Mouse (Mus musculus) midbrain, postnatal 0 days (tissue): ENCODE measurements at regions not wholly inside any gene's neighbourhood (a gene's known extent, or its start where the extent isn't known, plus 50 kb on each side); places are given as distances from the start of the nearest gene placed in this dataset.

ENCODE experiments used
- ATAC-seq: fragments of 200-750 bp; cut with Nextera tagmentation; 2 replicates; pipeline ENCODE4 v1.8.0; 2017; ENCODE audit warnings: moderate number of reproducible peaks, mild to moderate bottlenecking, moderate TSS enrichment, moderate library complexity; ENCODE audit not compliant: low FRiP score
- DNase-seq: peaks from one replicate; pipeline ENCODE4 v3.0.0-alpha.2; 2015; ENCODE audit warnings: low spot score
- H3K27ac ChIP-seq: fragments of 300-500 bp; sonication (generic); 2 replicates; pipeline ENCODE4 v1.5.1; 2014; ENCODE audit warnings: low read depth, mild to moderate bottlenecking, low read length, mixed read lengths
- H3K27me3 ChIP-seq: fragments of 300-500 bp; sonication (generic); 2 replicates; pipeline ENCODE4 v1.6.1; 2014; ENCODE audit warnings: low read length, control low read depth, mixed read lengths; ENCODE audit not compliant: insufficient read depth
- H3K36me3 ChIP-seq: fragments of 300-500 bp; sonication (generic); 2 replicates; pipeline ENCODE4 v1.6.1; 2014; ENCODE audit warnings: low read length, control low read depth, mixed read lengths; ENCODE audit not compliant: insufficient read depth
- H3K4me1 ChIP-seq: fragments of 300-500 bp; sonication (generic); 2 replicates; pipeline ENCODE4 v1.6.1; 2014; ENCODE audit warnings: mild to moderate bottlenecking, control low read depth, antibody characterized with exemption, low read length, mixed read lengths; ENCODE audit not compliant: insufficient read depth
- H3K4me2 ChIP-seq: fragments of 300-500 bp; sonication (generic); 2 replicates; pipeline ENCODE4 v1.6.1; 2014; ENCODE audit warnings: low read depth, mild to moderate bottlenecking, low read length, mixed read lengths; ENCODE audit not compliant: poor library complexity, severe bottlenecking
- H3K4me3 ChIP-seq: fragments of 300-500 bp; sonication (generic); 2 replicates; pipeline ENCODE4 v1.5.1; 2014; ENCODE audit warnings: low read depth, mild to moderate bottlenecking, low read length, moderate library complexity
- H3K9ac ChIP-seq: fragments of 300-500 bp; sonication (generic); replicated peaks from 2 replicates; pipeline ENCODE4 v1.6.1; 2014; ENCODE audit warnings: mild to moderate bottlenecking, low read length, moderate library complexity, mixed read lengths; ENCODE audit not compliant: poor library complexity, severe bottlenecking
- H3K9me3 ChIP-seq: fragments of 300-500 bp; sonication (generic); 2 replicates; pipeline ENCODE4 v1.6.1; 2016; ENCODE audit warnings: low read length, control low read depth
- CTCF ChIP-seq: IDR thresholded peaks from 2 replicates; pipeline ENCODE4 v1.5.1; 2016; ENCODE audit warnings: antibody characterized with exemption, mild to moderate bottlenecking
- WGBS: fragments of 180-500 bp; shearing (Covaris S2); extraction: QIAGEN DNeasy Blood & Tissue Kit; methylation state at CpG from one replicate; pipeline ENCODE4 v1.1.7; 2014; 5-methylcytosine and 5-hydroxymethylcytosine counted together

GRCm38 (mm10) chr10:105626842-105627241 lies 52.6 kb upstream of the Tmtc2 start:
- DNase-seq (no peak), ATAC-seq (no peak)
- no peaks in the 10 kb centered on the region for H3K36me3 ChIP-seq
- H3K9ac ChIP-seq, result no peak overlapping the region
- no peak for TF ChIP-seq CTCF
- H3K4me2 ChIP-seq, result no peak overlapping the region
- no peaks in the 10 kb centered on the region for H3K4me1 ChIP-seq
- WGBS, result 79% methylated on average over 3 of the region's 3 CpGs
- no peaks in the 10 kb centered on the region for H3K27me3 ChIP-seq
- no peak overlapping the region for H3K4me3 ChIP-seq
- no peak overlapping the region for H3K27ac ChIP-seq
- no peaks in the 10 kb centered on the region for H3K9me3 ChIP-seq

- no peaks in the 10 kb centered on the region for H3K36me3 ChIP-seq
- no peak overlapping the region for H3K9ac ChIP-seq
- no peaks in the 10 kb centered on the region for H3K9me3 ChIP-seq
- no peak overlapping the region for H3K4me3 ChIP-seq
- no peak for TF ChIP-seq CTCF
- no peak overlapping the region for H3K27ac ChIP-seq
- ATAC-seq, result no peak
- no peak overlapping the region for H3K4me2 ChIP-seq
- no peaks in the 10 kb centered on the region for H3K4me1 ChIP-seq
- DNase-seq, result no peak
- WGBS, result 54% methylated on average over 8 of the region's 8 CpGs
- H3K27me3 ChIP-seq, result no peaks in the 10 kb centered on the region
These were observed 51.2 kb upstream of the Tmtc2 start for GRCm38 (mm10) chr10:105625324-105625950.
